ENCODE assay signal across 8 mouse cellular contexts in the genomic region with DNA sequence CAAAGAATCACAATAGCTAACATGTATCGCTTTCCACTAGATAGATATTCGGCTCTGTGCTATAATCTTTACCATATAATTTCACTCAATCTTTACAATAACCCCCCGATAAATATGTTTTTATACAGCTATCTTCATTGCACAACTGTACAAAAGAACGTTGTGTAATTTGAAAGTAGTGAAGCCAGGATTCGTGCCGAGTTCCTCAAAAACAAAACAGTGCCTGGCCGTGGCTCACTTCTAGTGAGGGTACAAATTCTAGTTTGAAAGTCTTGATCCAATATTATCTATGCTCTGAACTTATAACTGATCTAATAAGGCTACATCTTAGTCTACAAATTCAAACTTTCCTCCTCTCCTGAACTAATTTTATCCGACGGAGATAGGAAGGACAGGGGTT. TPM values are rescaled to one million over a fixed set of nuclear protein-coding genes. Genes with fewer than 3 reads are reported as not detected.
DNase-seq lines count a peak whose midpoint lies in the region; ATAC-seq and TF ChIP-seq lines count a peak whose summit lies in the region.

No protein-coding gene starts in this region.

- no peak for TF ChIP-seq EP300 in heart, postnatal 0 days (IDR thresholded peaks at IDR 0.05; ENCODE audit: low read depth)

- H3K4me2 ChIP-seq in heart, postnatal 0 days (ENCODE audit: low read depth, low read length), result peak overlapping the region; percentile 99

- H3K27me3 ChIP-seq in cerebellum, adult 2 months (ENCODE audit: control insufficient read depth, insufficient read depth, low read length), result no peaks in the 10 kb centered on the region
- H3K27me3 ChIP-seq in G1E (ENCODE audit: insufficient read depth, low read length), result no peaks in the 10 kb centered on the region
- no peaks in the 10 kb centered on the region for H3K27me3 ChIP-seq in heart, postnatal 0 days (ENCODE audit: control insufficient read depth, insufficient read depth, low read length)

- ATAC-seq in G1E (ENCODE audit: extremely low read depth, insufficient number of reproducible peaks, low FRiP score, poor library complexity, severe bottlenecking), result no peak
- ATAC-seq in heart, postnatal 0 days (ENCODE audit: insufficient read depth, low read depth), result no peak
- no peak for ATAC-seq in activated CD4-positive, CD25-positive, alpha-beta regulatory T cell, adult 4 months

- peak overlapping the region; percentile 79 for H3K9ac ChIP-seq in heart, postnatal 0 days (replicated peaks; ENCODE audit: low read depth, low read length)

- H3K36me3 ChIP-seq in G1E (replicated peaks), result peaks cover 35% of the 10 kb centered on the region
- H3K36me3 ChIP-seq in heart, postnatal 0 days (replicated peaks; ENCODE audit: control insufficient read depth, insufficient read depth, low read length), result no peaks in the 10 kb centered on the region

- peaks cover 6% of the 10 kb centered on the region; the same call in 1 of the 2 replicates for H3K4me1 ChIP-seq in cerebellum, adult 2 months (ENCODE audit: control insufficient read depth, insufficient read depth, low read length)
- peaks cover 15% of the 10 kb centered on the region for H3K4me1 ChIP-seq in G1E (ENCODE audit: insufficient read depth, low read depth, low read length)
- peaks cover 20% of the 10 kb centered on the region for H3K4me1 ChIP-seq in heart, postnatal 0 days (ENCODE audit: control insufficient read depth, insufficient read depth)

- peak overlapping the region; percentile 79 for H3K4me3 ChIP-seq in cerebellum, adult 2 months (replicated peaks; ENCODE audit: insufficient read depth, low read depth, low read length)
- H3K4me3 ChIP-seq in G1E (ENCODE audit: low read depth, low read length), result peak overlapping the region; percentile 95
- peak overlapping the region; percentile 76 for H3K4me3 ChIP-seq in heart, postnatal 0 days (ENCODE audit: low read depth, low read length)

- DNase-seq in cerebellum, adult 2 months, result no peak
- DNase-seq in cerebellum, adult 11 months, result no peak
- DNase-seq in G1E (ENCODE audit: low spot score), result no peak
- no peak for DNase-seq in heart, postnatal 0 days (ENCODE audit: low spot score)
- peak; percentile 17 for DNase-seq in lung, postnatal 36 days
- DNase-seq in adrenal gland, adult 18-20 months (ENCODE audit: low spot score in 2 of 2), result no peak
- no peak for DNase-seq in adrenal gland, adult (ENCODE audit: inconsistent age in 2 of 2, low spot score in 1 of 2)

- 12% methylated on average over 9 of the region's 9 CpGs for WGBS in cerebellum, adult 2 months
- WGBS in heart, postnatal 0 days, result 9% methylated on average over 9 of the region's 9 CpGs

- no peak for TF ChIP-seq CTCF in cerebellum, adult 2 months (IDR thresholded peaks at IDR 0.05; ENCODE audit: borderline replicate concordance, insufficient read depth, low read depth, low read length)
- no peak for TF ChIP-seq CTCF in G1E (IDR thresholded peaks at IDR 0.05; ENCODE audit: low read depth, low read length)
- TF ChIP-seq CTCF in heart, postnatal 0 days (IDR thresholded peaks at IDR 0.05; ENCODE audit: low read depth), result no peak

- TF ChIP-seq POLR2A in cerebellum, adult 2 months (IDR thresholded peaks at IDR 0.05; ENCODE audit: borderline replicate concordance, insufficient read depth, low read length), result no peak

- H3K27ac ChIP-seq in cerebellum, adult 2 months (ENCODE audit: insufficient read depth, low read length), result peak overlapping the region; percentile 27
- peak overlapping the region; percentile 69 for H3K27ac ChIP-seq in heart, postnatal 0 days (ENCODE audit: low read depth)

- no peaks in the 10 kb centered on the region for H3K9me3 ChIP-seq in G1E (replicated peaks)
- no peaks in the 10 kb centered on the region for H3K9me3 ChIP-seq in heart, postnatal 0 days (replicated peaks; ENCODE audit: control insufficient read depth, low read length)

RNA-seq across cellular contexts. Expression of gene Cdc40, which starts 0.8 kb away (rescaled TPM):
- 20.6 and 24.1 TPM in 2 replicates for polyA plus RNA-seq in cerebellum, adult 2 months (2012; rRNA removed)
- total RNA-seq in G1E (2014; fragmentation: Nextera tagmentation) (82.8 and 84.7 TPM in 2 replicates), G1E (2017) (21.4 and 25.7 TPM in 2 replicates)
- polyA plus RNA-seq in G1E (2012), result 3.5 and 7.1 TPM in 2 replicates
- 17.6 and 19.0 TPM in 2 replicates for total RNA-seq in heart, postnatal 0 days (2014; rRNA removed; ENCODE audit: low replicate concordance)
- polyA plus RNA-seq in heart, postnatal 0 days (2015; fragmentation: Nextera tagmentation; extraction: Ambion mirVana), result 17.1 and 18.0 TPM in 2 replicates
- 10 to 100 TPM; 62.1 to 66.4 TPM for polyA plus RNA-seq in activated CD4-positive, CD25-positive, alpha-beta regulatory T cell, adult 4 months (2017; shearing (Covaris generic))
- total RNA-seq in adrenal gland, adult 18-20 months (2021), result 10 to 100 TPM; 20.6 to 23.3 TPM

RNA-seq across cellular contexts. Expression of gene Wasf1, which starts 0.9 kb away (rescaled TPM):
- 53.7 and 61.1 TPM in 2 replicates for polyA plus RNA-seq in cerebellum, adult 2 months (2012; rRNA removed)
- total RNA-seq in G1E (2014; fragmentation: Nextera tagmentation), result 7.0 and 7.2 TPM in 2 replicates
- 0.41 and 0.44 TPM in 2 replicates for total RNA-seq in G1E (2017)
- 6.9 and 7.2 TPM in 2 replicates for polyA plus RNA-seq in G1E (2012)
- 0.66 and 1.8 TPM in 2 replicates for total RNA-seq in heart, postnatal 0 days (2014; rRNA removed; ENCODE audit: low replicate concordance)
- 4.6 and 4.9 TPM in 2 replicates for polyA plus RNA-seq in heart, postnatal 0 days (2015; fragmentation: Nextera tagmentation; extraction: Ambion mirVana)
- polyA plus RNA-seq in activated CD4-positive, CD25-positive, alpha-beta regulatory T cell, adult 4 months (2017; shearing (Covaris generic)), result under 1 TPM in 1 of 2 experiments, not detected in 1; 0.29 TPM
- total RNA-seq in adrenal gland, adult 18-20 months (2021), result 1 to 10 TPM; 2.9 to 5.2 TPM
